Mouse (Mus musculus): ENCODE measurements around the gene Tmem37.

The Tmem37 gene

DNA sequence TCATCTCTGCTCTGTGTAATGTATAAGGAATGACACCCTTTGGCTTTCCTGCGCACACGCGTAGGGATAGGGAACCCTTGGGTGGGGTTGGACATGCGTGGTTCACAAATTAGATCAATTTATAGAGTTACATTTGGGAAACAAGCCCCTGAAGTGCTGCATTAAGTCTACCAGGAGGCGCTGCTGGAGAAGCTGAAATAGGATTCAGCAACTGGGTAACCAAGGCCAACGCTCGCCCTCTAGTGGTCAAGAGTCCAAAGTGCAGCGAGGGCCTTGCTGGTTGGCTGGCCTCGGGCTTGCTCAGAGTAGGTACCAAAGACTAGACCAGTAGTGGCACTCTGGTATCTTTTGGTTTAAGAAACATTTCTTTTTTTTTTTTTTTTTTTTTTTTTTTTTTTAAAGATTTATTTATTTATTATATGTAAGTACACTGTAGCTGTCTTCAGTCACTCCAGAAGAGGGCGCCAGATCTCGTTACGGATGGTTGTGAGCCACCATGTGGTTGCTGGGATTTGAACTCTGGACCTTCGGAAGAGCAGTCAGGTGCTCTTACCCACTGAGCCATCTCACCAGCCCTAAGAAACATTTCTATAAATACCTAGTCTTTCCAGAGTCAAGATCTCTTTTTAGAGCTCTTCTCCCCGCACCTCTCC lies 19.7 kb upstream of the Tmem37 start:
- peak; percentile 91 to 95 for DNase-seq

GRCm38 (mm10) chr1:120090880-120091570 lies 17.2 kb upstream of the Tmem37 start:
- no peak for DNase-seq

GRCm38 (mm10) chr1:120089180-120089579 lies 15.3 kb upstream of the Tmem37 start:
- no peak for DNase-seq

- no peak for DNase-seq
These were observed 12.8 kb upstream of the Tmem37 start for GRCm38 (mm10) chr1:120086644-120087043.

DNA sequence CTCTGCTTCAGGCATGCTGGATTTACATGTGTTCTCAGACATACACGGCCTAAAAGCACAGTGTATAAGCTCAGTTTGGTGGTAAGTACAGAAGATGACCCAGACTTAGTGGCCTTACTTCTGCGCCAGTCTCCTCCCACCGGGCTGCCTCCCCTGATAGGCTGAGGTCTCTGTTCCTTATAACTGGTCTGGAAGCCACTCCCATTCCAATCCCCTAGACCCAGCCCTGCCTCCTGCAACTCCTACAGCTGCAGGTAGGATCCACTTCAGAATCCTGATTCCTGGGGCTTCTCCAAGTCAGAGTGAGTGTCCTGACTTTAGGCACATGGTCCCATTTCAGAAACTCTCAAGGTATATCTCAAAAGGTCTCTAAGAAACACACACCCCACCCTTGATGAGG lies 11.8 kb upstream of the Tmem37 start:
- DNase-seq, result no peak

DNA sequence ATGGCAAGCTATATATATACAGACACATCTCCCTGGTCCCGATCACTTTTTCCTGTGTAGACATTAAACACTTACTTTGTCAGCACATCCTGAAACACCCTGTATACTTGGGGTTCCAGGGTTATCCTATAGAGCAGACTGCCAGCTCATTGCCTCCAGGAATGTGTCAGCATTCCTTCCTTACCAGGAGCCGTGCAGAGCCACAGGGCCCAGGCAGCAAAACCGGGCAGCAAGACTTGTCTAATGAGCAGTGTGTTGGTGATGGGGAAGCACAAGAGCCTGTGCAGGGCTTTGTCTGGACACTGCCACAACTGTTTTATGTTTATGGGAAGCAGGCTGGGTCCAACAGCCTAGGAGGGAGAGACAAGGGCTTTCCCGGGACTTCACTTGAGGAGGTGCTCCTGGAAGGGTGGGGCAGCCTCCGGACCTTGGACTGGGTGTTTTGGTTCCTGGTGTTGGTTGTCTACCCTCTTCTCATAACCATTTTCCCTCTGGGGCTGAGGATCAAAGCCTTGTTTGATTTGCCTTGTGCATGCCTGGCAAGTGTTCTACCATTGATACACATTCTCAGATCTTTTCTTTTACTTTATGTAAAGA lies 10.1 kb upstream of the Tmem37 start:
- DNase-seq, result no peak

GRCm38 (mm10) chr1:120082957-120083585 lies 9.2 kb upstream of the Tmem37 start:
- peak; percentile 56 to 63 for DNase-seq

DNA sequence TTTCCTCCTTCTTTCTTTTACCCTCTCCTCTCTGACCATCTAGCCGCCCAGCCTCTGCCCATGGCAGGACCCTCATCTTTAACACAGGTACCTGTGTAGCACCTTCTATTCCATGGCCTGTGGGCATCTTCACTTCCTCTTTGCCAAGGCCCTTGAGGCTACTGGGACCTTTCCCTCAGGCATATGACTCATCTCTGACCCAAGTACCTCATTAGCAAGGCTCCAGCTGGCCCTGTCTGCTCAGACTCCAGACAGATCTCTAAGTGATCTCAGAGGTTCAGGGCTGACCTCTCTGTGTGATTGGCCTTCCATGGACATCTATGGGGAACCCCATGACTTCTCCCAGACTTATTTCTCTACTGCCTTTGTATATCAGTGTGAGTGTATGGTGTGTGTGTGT lies 6.8 kb upstream of the Tmem37 start:
- DNase-seq, result no peak

DNA sequence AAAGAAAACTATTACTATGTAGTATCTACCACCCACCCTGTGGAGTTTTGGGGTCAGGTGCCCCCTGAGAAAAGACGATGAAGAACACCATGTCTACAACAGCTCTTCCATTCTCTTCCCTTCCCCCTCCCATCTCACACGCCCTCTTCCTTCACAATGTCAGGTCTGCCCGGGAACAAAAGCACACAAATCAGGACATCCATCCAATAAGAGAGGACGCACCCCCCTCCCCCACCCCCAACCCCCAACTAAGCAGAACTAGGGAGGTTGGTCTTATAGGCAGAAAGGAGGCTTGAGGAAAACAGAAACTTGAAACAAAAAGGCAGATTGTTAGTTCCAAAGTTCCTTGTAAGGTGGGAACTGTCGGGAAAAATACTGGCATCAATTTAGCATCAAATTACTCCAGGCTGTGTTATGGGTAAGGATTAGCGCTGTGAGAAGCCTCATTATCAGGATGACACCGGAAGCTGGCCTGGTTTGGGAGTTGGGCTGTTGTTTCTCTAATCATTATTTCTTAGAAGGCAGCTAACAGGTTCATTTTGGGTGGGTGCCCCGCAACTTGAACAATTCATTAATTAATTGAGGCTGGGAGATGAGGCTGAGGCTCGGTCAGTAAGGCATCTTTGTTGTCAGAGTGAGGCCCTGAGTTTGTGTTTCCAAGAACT lies 4.0 kb upstream of the Tmem37 start:
- DNase-seq, result no peak

- DNase-seq, result peak in 1 of 2 experiments; percentile 26
These were observed 1.6 kb upstream of the Tmem37 start for GRCm38 (mm10) chr1:120075507-120075906.

DNA sequence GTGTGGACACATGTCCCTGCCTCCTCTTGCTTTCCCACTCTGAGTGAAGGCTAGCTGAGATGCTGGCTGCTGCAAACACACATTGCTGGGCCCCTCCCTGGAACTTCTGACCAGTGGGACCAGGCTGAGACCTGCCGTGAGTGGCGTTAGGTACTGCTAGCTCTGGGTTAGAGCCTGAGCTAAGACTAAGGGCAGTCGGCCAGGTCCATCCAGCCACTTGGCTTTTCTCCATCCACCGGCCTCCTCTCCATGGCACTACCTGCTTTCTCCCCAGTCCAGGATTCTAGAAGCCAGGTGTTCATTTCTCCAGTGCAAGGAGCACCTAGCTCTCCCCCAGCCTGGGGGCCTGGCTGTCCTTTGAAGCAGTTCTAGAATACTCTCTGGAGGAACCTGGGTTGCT lies 1.1 kb upstream of the Tmem37 start:
- peak; percentile 73 to 77 for DNase-seq

DNA sequence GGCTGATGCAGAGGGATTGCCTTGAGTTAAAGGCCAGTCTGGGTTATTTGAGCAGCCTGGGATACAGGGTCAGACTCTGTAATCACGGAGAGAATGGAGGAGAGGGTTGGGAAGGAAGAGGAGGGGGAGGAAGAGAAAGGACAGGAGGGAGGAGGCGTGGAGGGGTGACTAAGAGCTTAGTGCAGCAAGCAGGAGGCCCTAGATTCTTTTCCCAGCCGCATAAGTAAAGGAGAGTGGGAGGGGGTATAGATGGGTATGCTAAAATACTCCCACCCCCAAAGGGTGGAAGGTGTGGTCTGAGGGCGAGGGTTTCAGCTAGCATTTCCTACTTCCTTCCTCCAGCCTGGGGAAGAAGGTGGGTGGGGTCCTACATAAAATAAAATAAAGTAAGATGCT lies 431 bp upstream of the Tmem37 start:
- no peak for DNase-seq

DNA sequence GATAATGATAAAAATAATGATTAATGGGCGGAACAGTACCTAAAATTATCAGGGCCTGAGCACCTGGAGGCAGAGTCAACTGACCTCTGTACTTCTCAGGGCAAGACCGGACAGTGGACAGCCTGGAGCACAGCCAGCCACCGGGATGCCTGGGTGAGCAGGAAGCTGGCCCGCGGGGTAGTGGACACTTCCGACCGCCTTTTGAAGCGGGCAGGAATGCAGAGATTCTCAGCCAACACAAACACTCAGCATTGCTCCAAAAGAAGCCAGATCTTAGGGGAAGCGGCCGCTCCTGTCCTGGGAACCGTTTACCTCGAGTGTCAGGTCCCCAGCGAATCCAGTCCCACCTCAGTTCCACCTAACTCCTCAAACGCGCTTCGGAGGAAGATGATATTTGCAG lies 974 bp downstream of the Tmem37 start:
- peak; percentile 95 to 97 for DNase-seq

GRCm38 (mm10) chr1:120071133-120071532 lies 2.7 kb downstream of the Tmem37 start:
- DNase-seq, result peak in 1 of 2 experiments; percentile 41

- DNase-seq, result peak; percentile 65 to 81
These were observed 3.7 kb downstream of the Tmem37 start for GRCm38 (mm10) chr1:120070168-120070567.

GRCm38 (mm10) chr1:120069120-120069519 lies 4.8 kb downstream of the Tmem37 start:
- DNase-seq, result no peak

DNA sequence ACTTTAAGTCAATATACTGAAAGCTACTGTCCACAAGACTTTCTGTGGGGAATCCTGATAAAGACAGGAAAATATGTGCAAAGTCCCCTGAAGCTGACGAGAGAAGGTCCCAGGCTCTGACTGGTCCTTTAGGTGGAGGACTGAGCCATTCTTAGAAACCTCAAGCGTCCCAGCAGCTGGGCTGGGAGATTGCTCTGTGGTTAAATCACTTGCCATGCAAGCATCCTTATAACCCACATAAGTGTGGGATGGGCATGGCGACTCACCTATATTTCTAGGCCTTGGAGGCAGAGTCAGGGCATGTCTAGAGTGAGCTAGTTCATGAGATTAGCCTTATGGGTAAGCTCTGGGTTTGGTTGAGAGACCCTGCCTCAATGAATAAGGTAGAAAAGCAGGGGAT lies 7.2 kb downstream of the Tmem37 start:
- DNase-seq, result no peak

- peak; percentile 55 to 66 for DNase-seq
These were observed 7.7 kb downstream of the Tmem37 start for GRCm38 (mm10) chr1:120066159-120066558.

DNA sequence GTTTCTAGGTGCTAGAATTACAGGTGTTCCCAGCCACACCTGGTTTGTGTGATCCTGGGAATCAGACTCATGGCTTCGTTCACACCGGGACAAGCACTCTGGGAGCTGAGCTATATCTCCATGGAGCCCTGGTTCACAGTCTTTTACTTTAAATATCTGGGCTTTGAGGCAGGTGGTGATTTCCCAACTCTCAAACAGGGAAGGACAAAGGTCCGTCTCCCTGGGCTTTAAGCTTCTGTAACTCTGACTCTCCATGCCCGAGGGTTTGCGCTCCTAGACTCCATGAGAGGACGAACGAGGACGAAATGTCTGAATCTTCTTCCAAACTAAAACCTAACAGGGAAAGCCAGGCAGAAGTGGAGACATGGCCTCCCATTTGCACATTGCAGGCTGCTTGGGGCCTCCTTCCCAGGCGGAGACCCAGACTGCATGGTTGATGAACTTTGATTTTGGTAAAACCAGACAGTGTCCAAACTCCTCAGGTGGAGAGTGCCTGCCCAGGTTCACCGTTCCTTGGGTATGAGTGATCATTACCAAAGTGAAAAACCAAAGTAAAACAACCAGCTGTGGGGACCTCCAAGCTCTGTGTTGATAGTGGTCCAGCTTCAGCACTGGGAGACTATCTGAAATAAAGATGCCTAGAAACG lies 9.7 kb downstream of the Tmem37 start:
- peak; percentile 42 to 43 for DNase-seq

- no peak for DNase-seq
These were observed 11.6 kb downstream of the Tmem37 start for GRCm38 (mm10) chr1:120062231-120062630.

DNA sequence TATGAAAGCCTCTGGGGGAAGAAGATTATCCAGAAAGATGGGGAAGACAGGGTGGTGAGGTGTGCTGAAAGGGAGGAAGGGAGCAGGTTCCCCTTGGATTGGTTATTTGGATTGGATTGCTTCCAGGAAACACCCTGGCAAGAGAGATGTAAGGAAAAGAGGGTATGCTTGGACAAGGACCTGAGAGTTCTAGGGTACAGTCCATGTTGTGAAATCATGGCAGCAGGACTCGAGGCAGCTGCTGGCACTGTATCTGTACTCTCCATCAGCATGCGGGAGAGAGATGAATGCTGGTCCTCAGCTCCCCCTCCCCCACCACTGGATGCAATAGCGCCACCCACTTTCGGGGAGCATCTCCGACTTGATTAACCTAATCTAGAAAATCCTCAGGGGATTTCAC lies 13.2 kb downstream of the Tmem37 start:
- no peak for DNase-seq

DNA sequence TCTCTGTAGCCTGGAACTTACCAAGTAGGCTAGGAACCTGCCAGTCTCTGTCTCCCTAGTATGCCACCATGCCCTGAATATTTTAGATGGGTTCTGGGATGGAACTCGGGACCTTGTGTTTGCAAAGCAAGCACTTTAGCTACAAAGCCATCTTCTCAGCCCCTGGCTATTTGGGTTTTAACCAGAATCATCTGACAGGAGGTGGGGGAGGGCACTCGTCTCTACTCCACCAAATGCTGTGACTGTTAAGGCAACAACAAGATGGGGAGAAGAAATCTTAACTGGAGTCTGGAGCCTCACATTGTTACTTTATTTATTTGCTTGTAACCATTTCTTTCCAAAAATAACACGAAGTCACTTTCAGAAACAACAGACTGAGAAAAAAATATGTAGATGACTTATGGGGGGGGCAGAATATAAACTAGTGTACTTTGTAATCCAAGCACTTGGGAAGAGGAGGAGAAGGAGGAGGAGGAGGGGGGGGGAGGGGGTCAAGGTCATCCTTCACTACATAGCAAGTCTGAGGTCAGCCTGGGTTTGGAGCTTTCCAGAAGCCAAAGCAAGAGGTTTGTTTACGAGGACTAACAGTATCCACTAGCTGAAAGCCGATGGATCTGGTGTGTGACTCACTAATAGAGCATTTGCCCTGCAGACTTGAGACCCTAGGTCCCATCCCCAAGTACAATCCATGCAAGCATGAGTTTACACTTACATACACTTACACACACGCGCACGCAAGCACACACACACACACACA lies 16.0 kb downstream of the Tmem37 start:
- peak; percentile 51 to 65 for DNase-seq
